Mouse (Mus musculus) adrenal gland, postnatal 4 days (tissue): Measurements from ENCODE around the gene Slc6a9. TPM values are rescaled to one million over a fixed set of nuclear protein-coding genes. Genes with fewer than 3 reads are reported as not detected.

Source experiments
- DNase-seq, 2 experiments: peaks; one replicate each; pipeline ENCODE4 v3.0.0; 2021 to 2022; ENCODE audit warnings: low spot score in 2 of 2, mixed read lengths in 2 of 2
- total RNA-seq, 2 experiments: library from RNA; stranded (reverse); gene quantifications; 2 replicates each; pipeline ENCODE4 v1.2.3; 2021

Slc6a9 gene
- total RNA-seq, 2 experiments from 2014 or later = 17.3 to 19.9 TPM

- DNase-seq = no peak
Measured at GRCm38 (mm10) chr4:117906196-117906595, 71.9 kb downstream of the Slc6a9 start.

GRCm38 (mm10) chr4:117908834-117909453, 74.6 kb downstream of the Slc6a9 start:
- DNase-seq = no peak

GRCm38 (mm10) chr4:117912131-117912561, 77.8 kb downstream of the Slc6a9 start:
- DNase-seq = no peak

- no peak for DNase-seq
Measured at GRCm38 (mm10) chr4:117912685-117913273, 78.5 kb downstream of the Slc6a9 start.

GRCm38 (mm10) chr4:117913421-117913820, 79.1 kb downstream of the Slc6a9 start:
- DNase-seq = no peak

- DNase-seq = no peak
Measured at GRCm38 (mm10) chr4:117914031-117914430, 79.7 kb downstream of the Slc6a9 start.

DNA sequence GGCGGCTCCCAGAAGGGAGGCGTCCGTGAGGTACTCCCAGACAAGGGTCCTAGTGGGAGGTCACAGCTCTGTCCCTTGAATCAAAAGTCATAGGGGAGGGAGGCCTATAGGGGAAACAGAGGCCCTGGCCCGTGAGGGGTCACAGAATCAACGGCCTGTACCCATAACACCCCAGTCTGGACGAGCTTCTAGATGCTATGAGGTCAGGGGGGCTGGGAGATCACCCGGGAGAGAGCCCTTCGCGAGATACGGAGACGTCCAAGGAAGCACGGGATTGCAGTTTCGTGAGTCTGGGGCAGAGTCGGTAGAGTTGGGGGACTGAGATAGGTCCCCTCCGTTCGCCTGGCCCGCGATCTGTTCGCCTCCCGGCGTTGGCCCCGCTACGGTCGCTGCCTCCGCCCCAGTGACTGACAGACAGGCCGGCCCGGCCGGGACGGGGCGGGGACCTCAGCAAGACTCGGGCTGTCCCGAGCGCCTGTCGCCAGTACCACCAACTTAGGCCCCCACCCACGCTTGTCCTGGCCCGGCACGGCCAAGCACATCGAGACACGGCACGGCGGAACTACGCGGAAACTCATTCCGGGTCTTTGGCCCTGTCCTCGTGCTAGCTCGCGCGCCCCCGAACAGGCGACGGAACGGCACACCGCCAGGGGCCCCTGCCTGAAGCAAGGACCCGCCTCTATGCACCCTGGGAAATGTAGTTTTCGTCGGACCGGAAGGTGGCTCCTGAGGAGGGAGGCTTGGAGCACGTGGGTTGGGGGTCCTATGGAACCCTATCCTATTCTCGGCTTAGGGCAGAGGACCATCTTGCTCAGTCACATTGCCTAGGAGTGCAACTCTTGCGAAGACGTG, 80.5 kb downstream of the Slc6a9 start, which contains the start of gene Ipo13:
TSS of gene Ipo13 (minus strand) at position 409 of the 852 bp plus-strand sequence.
- DNase-seq = peak; percentile 84 to 88

- no peak for DNase-seq
Measured at GRCm38 (mm10) chr4:117915489-117916105, 81.3 kb downstream of the Slc6a9 start.

GRCm38 (mm10) chr4:117916386-117916785, 82.1 kb downstream of the Slc6a9 start:
- DNase-seq = no peak

- DNase-seq = no peak
Measured at GRCm38 (mm10) chr4:117917402-117917801, 83.1 kb downstream of the Slc6a9 start.

DNA sequence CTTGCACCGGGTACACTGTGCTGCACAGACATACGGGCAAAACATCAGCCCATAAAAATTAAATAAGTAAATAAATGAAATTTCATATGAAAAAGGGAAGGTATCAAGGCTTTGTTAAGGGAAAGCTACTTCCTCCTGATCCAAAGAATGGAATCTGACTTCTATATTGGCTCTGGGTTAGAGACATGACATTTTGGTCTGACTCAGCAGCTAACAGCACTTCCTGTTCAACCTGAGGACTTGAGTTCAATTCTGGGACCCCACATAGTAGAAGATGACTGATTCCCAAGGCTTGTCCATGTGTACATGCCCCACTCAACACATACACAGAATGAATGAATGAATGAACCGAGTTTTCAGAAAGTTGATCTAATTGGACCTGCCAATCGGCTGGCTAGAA, 83.5 kb downstream of the Slc6a9 start:
- no peak for DNase-seq

DNA sequence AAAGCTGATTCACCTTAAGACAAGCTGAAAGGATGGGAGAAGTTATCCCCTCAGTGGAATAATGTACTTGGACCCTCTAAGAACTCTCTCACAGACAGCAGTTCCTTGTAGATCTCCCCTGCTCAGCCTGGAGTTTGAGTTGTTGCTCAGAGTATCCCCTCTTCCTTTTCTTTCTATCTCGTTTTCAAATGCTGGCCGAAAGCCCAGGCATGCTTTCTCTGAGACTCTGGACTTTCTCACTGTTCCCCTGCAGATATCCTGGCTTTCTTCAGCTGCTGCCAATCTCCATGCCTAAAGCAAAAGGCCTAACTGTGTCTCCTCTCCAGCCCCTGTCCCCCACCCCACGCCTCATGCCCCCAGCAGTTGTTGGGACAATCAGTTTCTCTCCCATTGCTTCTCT, 84.0 kb downstream of the Slc6a9 start:
- no peak for DNase-seq

DNA sequence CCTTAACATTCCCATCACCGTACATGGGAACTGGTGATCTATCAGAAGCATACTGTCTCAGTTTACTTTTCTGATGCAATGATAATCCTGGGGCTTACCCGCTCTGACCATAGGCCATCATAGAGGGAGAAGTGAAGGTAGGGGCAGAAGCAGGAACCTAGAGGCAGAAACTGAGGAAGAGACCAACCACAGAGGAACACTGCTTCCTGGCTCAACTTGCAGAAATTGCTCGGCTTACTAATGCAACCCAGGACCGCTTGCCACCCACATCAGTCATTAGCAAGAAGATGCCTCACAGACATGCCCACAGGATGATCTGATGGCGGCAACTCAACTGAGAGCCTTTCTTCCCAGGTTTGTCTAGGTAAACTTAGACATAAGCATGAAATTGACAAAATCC, 84.5 kb downstream of the Slc6a9 start:
- DNase-seq = no peak

DNA sequence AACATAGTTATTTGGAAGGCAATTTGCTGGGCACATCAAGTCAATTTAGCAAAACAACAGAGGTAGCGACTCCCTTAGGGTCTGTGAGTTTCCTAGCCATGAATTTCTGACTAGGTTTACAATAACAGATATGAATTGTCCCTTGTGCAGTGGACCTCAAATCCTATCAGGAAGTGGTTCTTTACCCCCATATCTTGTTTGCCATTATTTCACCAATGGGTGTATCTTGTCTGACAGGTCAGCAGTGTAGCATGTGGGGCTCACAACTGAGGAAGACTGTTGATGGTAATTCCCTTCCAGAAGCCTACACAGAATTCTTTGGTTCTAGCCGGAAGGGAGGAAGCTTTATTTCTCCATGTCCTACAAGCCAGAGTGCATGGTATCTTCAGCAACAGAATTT, 87.1 kb downstream of the Slc6a9 start:
- DNase-seq = no peak

DNA sequence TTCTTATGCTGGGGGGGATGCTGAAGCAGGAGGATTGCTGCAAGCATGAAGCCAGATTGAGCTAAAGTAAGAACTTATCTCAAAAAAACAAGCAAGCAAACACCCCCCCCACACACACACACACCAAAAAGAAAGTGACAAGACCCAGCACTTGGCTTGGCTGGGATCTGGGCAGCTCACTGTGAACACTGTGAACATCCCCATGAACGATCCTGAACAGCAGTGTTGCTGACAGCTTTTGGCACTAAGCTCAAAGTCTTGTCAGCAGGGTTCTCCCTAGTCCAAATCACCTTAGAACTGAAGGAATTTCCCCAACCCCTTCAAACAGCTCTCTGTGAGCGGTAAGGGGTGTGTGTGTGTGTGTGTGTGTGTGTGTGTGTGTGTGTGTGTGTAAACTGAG, 89.1 kb downstream of the Slc6a9 start:
- no peak for DNase-seq

Other genes with a start within 250 kb of the Slc6a9 start
- 10 to 100 TPM; 49.0 to 49.2 TPM for gene Dmap1, start 152.2 kb upstream of the Slc6a9 start, total RNA-seq
- not detected for gene Gm12845, start 110.1 kb upstream of the Slc6a9 start, total RNA-seq
- gene Klf17, start 68.9 kb upstream of the Slc6a9 start, total RNA-seq = not detected
- gene Ccdc24, start 38.1 kb downstream of the Slc6a9 start, total RNA-seq = 1 to 10 TPM in 1 of 2 experiments, under 1 TPM in 1; 0.96 to 1.4 TPM
- gene B4galt2, start 49.0 kb downstream of the Slc6a9 start, total RNA-seq = 10 to 100 TPM; 32.6 to 34.6 TPM
- gene Atp6v0b, start 52.8 kb downstream of the Slc6a9 start, total RNA-seq = 100 to 1,000 TPM; 139 to 148 TPM
- gene Dph2, start 57.5 kb downstream of the Slc6a9 start, total RNA-seq = 1 to 10 TPM; 9.6 to 9.8 TPM
- 10 to 100 TPM; 43.9 to 45.1 TPM for gene Ipo13, start 80.5 kb downstream of the Slc6a9 start, total RNA-seq
- gene Artn, start 95.3 kb downstream of the Slc6a9 start, total RNA-seq = under 1 TPM; 0.45 to 0.90 TPM